Mouse (Mus musculus) limb, embryonic 11.5 days (tissue): ENCODE data around the gene Mcu. TPM values are rescaled to one million over a fixed set of nuclear protein-coding genes. Genes with fewer than 3 reads are reported as not detected.

ENCODE experiments used
- ATAC-seq: fragments of 200-750 bp; cut with Nextera tagmentation; 2 replicates; pipeline ENCODE4 v1.8.0; 2017; ENCODE audit warnings: low read depth; ENCODE audit not compliant: insufficient number of reproducible peaks, low FRiP score, low TSS enrichment
- DNase-seq: peaks from one replicate; pipeline ENCODE4 v3.0.0-alpha.2; 2015; ENCODE audit warnings: low spot score
- H3K27ac ChIP-seq: fragments of 300-500 bp; sonication (generic); replicated peaks from 2 replicates; pipeline ENCODE4 v1.5.1; 2014; ENCODE audit warnings: low read depth, mild to moderate bottlenecking, low read length
- H3K27me3 ChIP-seq: fragments of 300-500 bp; sonication (generic); 2 replicates; pipeline ENCODE4 v1.6.1; 2014; ENCODE audit warnings: mild to moderate bottlenecking, low read length, mixed read lengths; ENCODE audit not compliant: control insufficient read depth, insufficient read depth
- H3K36me3 ChIP-seq: fragments of 300-500 bp; sonication (generic); 2 replicates; pipeline ENCODE4 v1.6.1; 2014; ENCODE audit warnings: mild to moderate bottlenecking, low read length, moderate library complexity, mixed read lengths; ENCODE audit not compliant: control insufficient read depth, insufficient read depth
- H3K4me1 ChIP-seq: fragments of 300-500 bp; sonication (generic); 2 replicates; pipeline ENCODE4 v1.6.1; 2014; ENCODE audit warnings: low read length, mixed read lengths; ENCODE audit not compliant: control insufficient read depth, insufficient read depth
- H3K4me2 ChIP-seq: fragments of 300-500 bp; sonication (generic); 2 replicates; pipeline ENCODE4 v1.6.1; 2014; ENCODE audit warnings: low read depth, mild to moderate bottlenecking, moderate library complexity; ENCODE audit not compliant: severe bottlenecking
- H3K4me3 ChIP-seq: fragments of 300-500 bp; sonication (generic); 2 replicates; pipeline ENCODE4 v1.5.1; 2014; ENCODE audit warnings: low read depth, low read length
- H3K9ac ChIP-seq: fragments of 300-500 bp; sonication (generic); 2 replicates; pipeline ENCODE4 v1.6.1; 2014; ENCODE audit warnings: mild to moderate bottlenecking, low read length
- H3K9me3 ChIP-seq: fragments of 300-500 bp; sonication (generic); 2 replicates; pipeline ENCODE4 v1.6.1; 2016; ENCODE audit warnings: low read length; ENCODE audit not compliant: control insufficient read depth
- WGBS: fragments of 180-500 bp; shearing (Covaris S2); extraction: QIAGEN DNeasy Blood & Tissue Kit; methylation state at CpG from one replicate; pipeline ENCODE4 v1.1.7; 2014; 5-methylcytosine and 5-hydroxymethylcytosine counted together
- polyA plus RNA-seq: library from polyadenylated mRNA; unstranded; fragments of >200 nt; fragmentation: Nextera tagmentation; extraction: Ambion mirVana; gene quantifications from 2 replicates; pipeline ENCODE4 v1.2.1, GENCODE M21; 2014

The Mcu gene
- polyA plus RNA-seq, 1 experiment from 2014 or later: 34.0 TPM

- no peak overlapping the region for H3K4me3 ChIP-seq
- DNase-seq: no peak
- H3K27ac ChIP-seq: no peak overlapping the region
- no peaks in the 10 kb centered on the region for H3K36me3 ChIP-seq
- no peak overlapping the region for H3K9ac ChIP-seq
- H3K27me3 ChIP-seq: no peaks in the 10 kb centered on the region
- no peak for ATAC-seq
- H3K4me2 ChIP-seq: no peak overlapping the region
- H3K4me1 ChIP-seq: no peaks in the 10 kb centered on the region
- WGBS: 76% methylated on average over 3 of the region's 3 CpGs
- no peaks in the 10 kb centered on the region for H3K9me3 ChIP-seq
Measured at GRCm38 (mm10) chr10:59416623-59417022, 199.9 kb downstream of the Mcu start.

- Histone ChIP-seq H3K9me3 (no peaks in the 10 kb centered on the region), H3K27ac (no peak overlapping the region), H3K9ac (no peak overlapping the region), H3K4me1 (no peaks in the 10 kb centered on the region), H3K36me3 (no peaks in the 10 kb centered on the region), H3K4me2 (no peak overlapping the region), H3K27me3 (no peaks in the 10 kb centered on the region), H3K4me3 (no peak overlapping the region)
- WGBS: 87% methylated on average over 4 of the region's 4 CpGs
- ATAC-seq: no peak
- DNase-seq: no peak
Measured at GRCm38 (mm10) chr10:59413711-59414110, 202.8 kb downstream of the Mcu start.

- H3K27me3 ChIP-seq: no peaks in the 10 kb centered on the region
- H3K4me2 ChIP-seq: no peak overlapping the region
- H3K9ac ChIP-seq: no peak overlapping the region
- H3K9me3 ChIP-seq: no peaks in the 10 kb centered on the region
- ATAC-seq (no peak), DNase-seq (no peak)
- 75% methylated on average over 12 of the region's 12 CpGs for WGBS
- H3K27ac ChIP-seq: no peak overlapping the region
- no peaks in the 10 kb centered on the region for H3K4me1 ChIP-seq
- H3K36me3 ChIP-seq: no peaks in the 10 kb centered on the region
- H3K4me3 ChIP-seq: no peak overlapping the region
Measured at GRCm38 (mm10) chr10:59410264-59410663, 206.2 kb downstream of the Mcu start.

- no peak overlapping the region for H3K9ac ChIP-seq
- H3K27ac ChIP-seq: no peak overlapping the region
- H3K36me3 ChIP-seq: no peaks in the 10 kb centered on the region
- DNase-seq (no peak), ATAC-seq (no peak)
- no peaks in the 10 kb centered on the region for H3K9me3 ChIP-seq
- H3K4me3 ChIP-seq: no peak overlapping the region
- WGBS: 30% methylated on average over 6 of the region's 6 CpGs
- H3K27me3 ChIP-seq: no peaks in the 10 kb centered on the region
- H3K4me2 ChIP-seq: no peak overlapping the region
- H3K4me1 ChIP-seq: no peaks in the 10 kb centered on the region
Measured at GRCm38 (mm10) chr10:59408499-59408898, 208.0 kb downstream of the Mcu start.

- no peak for DNase-seq
- WGBS: 83% methylated on average over 10 of the region's 10 CpGs
- Histone ChIP-seq H3K27me3 (no peaks in the 10 kb centered on the region), H3K4me3 (no peak overlapping the region), H3K27ac (no peak overlapping the region), H3K9ac (no peak overlapping the region), H3K4me2 (no peak overlapping the region), H3K4me1 (no peaks in the 10 kb centered on the region), H3K36me3 (no peaks in the 10 kb centered on the region), H3K9me3 (no peaks in the 10 kb centered on the region)
- ATAC-seq: no peak
Measured at GRCm38 (mm10) chr10:59403793-59404149, 212.7 kb downstream of the Mcu start.

- DNase-seq (no peak), ATAC-seq (no peak)
- Histone ChIP-seq H3K27ac (no peak within 1 kb of the TSS), H3K9ac (no peak within 1 kb of the TSS), H3K4me1 (no peaks in the 10 kb centered on the region), H3K9me3 (no peaks in the 10 kb centered on the region), H3K36me3 (no peaks in the 10 kb centered on the region), H3K4me3 (no peak within 1 kb of the TSS), H3K27me3 (no peaks in the 10 kb centered on the region), H3K4me2 (no peak within 1 kb of the TSS)
- WGBS: 75% methylated on average over 21 of the region's 21 CpGs
Measured at GRCm38 (mm10) chr10:59402899-59403792, 213.3 kb downstream of the Mcu start, which contains the start of gene Pla2g12b. Gene Pla2g12b, plus strand, starts transcription at chr10:59403660.

Other genes starting within 250 kb of the Mcu start
- gene Gm10273, start 221.1 kb downstream of the Mcu start, polyA plus RNA-seq: 2.3 and 5.1 TPM in 2 replicates
- not detected in 2 replicates for gene Pla2g12b, start 213.0 kb downstream of the Mcu start, polyA plus RNA-seq
- gene Oit3, start 174.9 kb downstream of the Mcu start, polyA plus RNA-seq: 0.31 and 1.1 TPM in 2 replicates
- not detected in 2 replicates for gene Gm10322, start 629 bp downstream of the Mcu start, polyA plus RNA-seq
- gene Micu1, start 85.8 kb upstream of the Mcu start, polyA plus RNA-seq: 50.4 and 55.7 TPM in 2 replicates